Mouse (Mus musculus) hindbrain, embryonic 13.5 days (tissue): Measurements from ENCODE around the gene Nup93. TPM values are rescaled to one million over a fixed set of nuclear protein-coding genes. Genes with fewer than 3 reads are reported as not detected.

Source experiments
- ATAC-seq: fragments of 200-750 bp; cut with Nextera tagmentation; 2 replicates; pipeline ENCODE4 v1.8.0; 2017; ENCODE audit warnings: moderate TSS enrichment; ENCODE audit not compliant: low FRiP score
- H3K27ac ChIP-seq: fragments of 300-500 bp; sonication (generic); 2 replicates; pipeline ENCODE4 v1.5.1; 2015; ENCODE audit warnings: inconsistent platforms, mild to moderate bottlenecking, moderate library complexity
- H3K27me3 ChIP-seq: fragments of 300-500 bp; sonication (generic); 2 replicates; pipeline ENCODE4 v1.6.1; 2015; ENCODE audit warnings: mild to moderate bottlenecking, inconsistent platforms
- H3K36me3 ChIP-seq: fragments of 300-500 bp; sonication (generic); 2 replicates; pipeline ENCODE4 v1.6.1; 2015; ENCODE audit warnings: mild to moderate bottlenecking, inconsistent platforms
- H3K4me1 ChIP-seq: fragments of 300-500 bp; sonication (generic); replicated peaks from 2 replicates; pipeline ENCODE4 v1.6.1; 2015; ENCODE audit warnings: inconsistent platforms
- H3K4me2 ChIP-seq: fragments of 300-500 bp; sonication (generic); 2 replicates; pipeline ENCODE4 v1.6.1; 2015; ENCODE audit warnings: inconsistent platforms, mild to moderate bottlenecking, moderate library complexity
- H3K4me3 ChIP-seq: fragments of 300-500 bp; sonication (generic); 2 replicates; pipeline ENCODE4 v1.5.1; 2015; ENCODE audit warnings: mild to moderate bottlenecking, inconsistent platforms
- H3K9ac ChIP-seq: fragments of 300-500 bp; sonication (generic); 2 replicates; pipeline ENCODE4 v1.6.1; 2015; ENCODE audit warnings: mild to moderate bottlenecking, inconsistent platforms
- H3K9me3 ChIP-seq: fragments of 300-500 bp; sonication (generic); 2 replicates; pipeline ENCODE4 v1.6.1; 2016; ENCODE audit warnings: inconsistent platforms
- WGBS: fragments of 180-500 bp; shearing (Covaris S2); methylation state at CpG from one replicate; pipeline ENCODE4 v1.1.7; 2015; 5-methylcytosine and 5-hydroxymethylcytosine counted together
- polyA plus RNA-seq: library from polyadenylated mRNA; unstranded; fragments of >200 nt; fragmentation: Nextera tagmentation; extraction: Ambion mirVana; gene quantifications from 2 replicates; pipeline ENCODE4 v1.2.1, GENCODE M21; 2015

Gene Nup93
- polyA plus RNA-seq, 1 experiment from 2014 or later: 66.5 TPM

DNA sequence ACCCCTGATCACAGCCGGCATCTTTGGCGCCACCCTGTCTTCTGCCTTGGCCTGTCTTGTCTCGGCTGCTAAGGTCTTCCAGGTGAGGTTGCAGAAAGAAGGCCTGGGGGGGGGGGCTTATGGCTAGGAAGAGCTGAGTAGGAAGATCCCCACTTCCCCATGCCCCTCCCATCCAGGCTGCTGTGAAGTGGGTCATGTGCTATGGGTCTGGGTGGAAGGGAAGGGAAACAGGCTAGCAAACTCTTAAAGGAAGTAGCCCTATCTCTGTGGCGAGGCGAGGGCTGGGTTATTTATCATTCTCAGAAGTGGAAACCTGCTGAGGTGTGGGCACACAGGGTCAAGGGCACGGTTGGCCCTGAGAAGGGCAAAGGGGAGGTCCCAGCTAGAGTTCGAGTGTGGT is 126.4 kb downstream of the Nup93 start:
- 94% methylated on average over 7 of the region's 7 CpGs for WGBS
- H3K27me3 ChIP-seq: no peaks in the 10 kb centered on the region
- no peaks in the 10 kb centered on the region for H3K9me3 ChIP-seq
- no peak overlapping the region for H3K9ac ChIP-seq
- H3K36me3 ChIP-seq: no peaks in the 10 kb centered on the region
- H3K4me2 ChIP-seq: no peak overlapping the region
- H3K4me3 ChIP-seq: no peak overlapping the region
- ATAC-seq: no peak
- no peaks in the 10 kb centered on the region for H3K4me1 ChIP-seq
- H3K27ac ChIP-seq: no peak overlapping the region

DNA sequence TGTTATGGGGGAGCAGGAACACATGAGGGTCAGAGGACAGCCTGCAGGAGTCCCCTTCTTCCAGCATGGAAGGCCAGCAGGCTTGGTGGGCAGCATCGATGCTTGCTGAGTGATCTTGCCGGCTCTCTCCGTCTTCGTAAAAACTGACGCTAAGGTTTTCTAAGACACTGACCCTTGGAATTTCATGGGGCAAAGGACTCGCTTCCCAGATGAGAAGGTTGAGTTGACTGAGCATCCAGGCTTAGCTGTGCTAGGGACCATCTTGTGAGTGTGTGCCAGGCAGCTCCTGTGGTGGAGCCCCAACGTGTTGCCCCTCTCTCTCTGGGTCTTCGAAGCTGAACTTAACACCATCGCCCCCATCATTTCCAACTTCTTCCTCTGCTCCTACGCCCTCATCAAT is 128.3 kb downstream of the Nup93 start:
- no peaks in the 10 kb centered on the region for H3K36me3 ChIP-seq
- H3K4me3 ChIP-seq: no peak overlapping the region
- no peak overlapping the region for H3K4me2 ChIP-seq
- WGBS: 91% methylated on average over 10 of the region's 10 CpGs
- H3K4me1 ChIP-seq: no peaks in the 10 kb centered on the region
- H3K9ac ChIP-seq: no peak overlapping the region
- no peaks in the 10 kb centered on the region for H3K9me3 ChIP-seq
- no peaks in the 10 kb centered on the region for H3K27me3 ChIP-seq
- H3K27ac ChIP-seq: no peak overlapping the region
- ATAC-seq: no peak

DNA sequence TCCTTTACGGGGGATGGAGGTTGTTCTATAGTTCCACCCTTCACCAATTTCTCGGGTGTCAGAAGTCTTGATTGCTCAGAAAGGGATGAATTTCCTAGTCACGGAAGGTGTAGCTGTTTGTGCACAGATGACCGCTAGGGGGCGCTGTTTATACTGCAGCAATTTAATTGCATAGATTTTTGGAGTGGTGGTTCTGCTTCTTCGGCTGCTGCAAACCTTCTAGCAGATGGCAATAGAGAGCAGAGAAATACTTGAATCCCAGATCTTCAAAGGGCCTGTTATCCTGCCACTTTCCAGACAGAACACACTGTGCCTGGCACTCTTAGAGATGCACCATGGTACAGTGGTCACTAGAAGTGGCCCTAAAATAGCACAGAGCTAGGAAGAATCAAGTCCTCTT is 128.9 kb downstream of the Nup93 start:
- no peak overlapping the region for H3K27ac ChIP-seq
- H3K9me3 ChIP-seq: no peaks in the 10 kb centered on the region
- no peak for ATAC-seq
- H3K4me1 ChIP-seq: no peaks in the 10 kb centered on the region
- no peak overlapping the region for H3K4me2 ChIP-seq
- H3K36me3 ChIP-seq: no peaks in the 10 kb centered on the region
- H3K9ac ChIP-seq: no peak overlapping the region
- WGBS: 16% methylated on average over 6 of the region's 6 CpGs
- H3K27me3 ChIP-seq: no peaks in the 10 kb centered on the region
- no peak overlapping the region for H3K4me3 ChIP-seq

DNA sequence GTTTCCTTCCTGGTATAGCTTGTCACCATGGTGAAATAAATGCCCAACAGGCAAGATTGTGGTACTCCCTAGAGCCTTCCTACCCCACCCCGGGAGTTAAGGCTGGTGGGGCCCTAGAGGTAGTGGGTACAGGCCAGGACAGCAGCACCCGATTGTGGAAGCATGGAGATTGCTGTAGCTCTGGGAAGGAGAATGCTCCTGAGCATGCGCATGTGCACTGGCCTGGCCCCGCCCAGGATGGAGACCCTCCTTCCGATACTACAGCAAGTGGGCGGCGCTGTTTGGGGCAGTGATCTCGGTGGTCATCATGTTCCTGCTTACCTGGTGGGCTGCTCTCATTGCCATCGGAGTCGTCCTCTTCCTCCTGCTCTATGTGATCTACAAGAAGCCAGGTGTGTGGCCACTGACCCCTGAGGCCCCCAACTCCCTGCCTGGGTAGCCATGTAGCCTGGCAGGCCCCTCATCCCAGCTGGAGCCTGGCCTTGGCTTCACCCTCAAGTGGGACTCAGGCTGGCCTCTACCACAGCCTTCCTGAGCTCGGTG is 129.5 kb downstream of the Nup93 start:
- Histone ChIP-seq H3K4me2 (no peak overlapping the region), H3K4me1 (no peaks in the 10 kb centered on the region), H3K9me3 (no peaks in the 10 kb centered on the region), H3K36me3 (no peaks in the 10 kb centered on the region), H3K4me3 (no peak overlapping the region), H3K27me3 (no peaks in the 10 kb centered on the region), H3K27ac (no peak overlapping the region), H3K9ac (no peak overlapping the region)
- no peak for ATAC-seq
- 91% methylated on average over 11 of the region's 11 CpGs for WGBS

DNA sequence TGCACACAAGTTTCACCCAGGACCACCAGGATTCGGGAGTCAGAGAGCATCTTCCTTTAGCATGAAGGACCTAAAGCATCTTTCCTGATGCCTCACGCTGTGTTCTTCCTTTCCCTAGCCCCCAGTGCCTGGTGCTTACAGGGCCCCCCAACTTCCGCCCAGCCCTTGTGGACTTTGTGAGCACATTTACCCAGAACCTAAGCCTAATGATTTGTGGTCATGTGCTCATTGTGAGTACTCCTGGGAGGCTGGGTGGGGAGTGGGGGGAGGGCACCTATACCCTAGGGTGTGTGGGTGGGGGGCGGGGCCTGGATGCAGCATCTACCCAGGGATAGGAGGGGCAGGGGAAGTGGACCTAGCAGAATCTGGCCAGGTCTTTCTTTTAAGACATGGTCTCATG is 131.3 kb downstream of the Nup93 start:
- Histone ChIP-seq H3K9ac (no peak overlapping the region), H3K4me1 (no peaks in the 10 kb centered on the region), H3K4me2 (no peak overlapping the region), H3K27ac (no peak overlapping the region), H3K9me3 (no peaks in the 10 kb centered on the region), H3K36me3 (no peaks in the 10 kb centered on the region), H3K27me3 (no peaks in the 10 kb centered on the region), H3K4me3 (no peak overlapping the region)
- 86% methylated on average over 4 of the region's 4 CpGs for WGBS
- ATAC-seq: no peak

DNA sequence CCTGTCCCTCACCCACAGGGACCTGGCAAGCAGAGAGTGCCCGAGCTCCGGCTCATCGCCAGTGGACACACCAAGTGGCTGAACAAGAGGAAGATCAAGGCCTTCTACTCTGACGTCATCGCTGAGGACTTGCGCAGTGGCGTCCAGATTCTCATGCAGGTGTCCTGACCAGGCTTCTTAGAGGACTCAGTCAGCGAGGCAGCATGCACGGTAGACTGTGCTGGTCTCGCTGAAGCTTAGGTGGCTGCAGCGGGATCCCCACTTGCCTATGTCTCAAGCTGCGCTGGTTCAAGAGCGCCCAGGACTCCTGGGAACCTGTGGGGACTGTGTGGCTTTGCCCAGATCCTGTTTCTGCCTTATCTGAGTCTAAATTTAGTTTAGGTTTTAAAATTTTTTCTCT is 131.9 kb downstream of the Nup93 start:
- H3K27ac ChIP-seq: no peak overlapping the region
- no peak overlapping the region for H3K4me3 ChIP-seq
- ATAC-seq: no peak
- H3K9me3 ChIP-seq: no peaks in the 10 kb centered on the region
- no peaks in the 10 kb centered on the region for H3K27me3 ChIP-seq
- H3K36me3 ChIP-seq: no peaks in the 10 kb centered on the region
- H3K4me1 ChIP-seq: no peaks in the 10 kb centered on the region
- no peak overlapping the region for H3K9ac ChIP-seq
- 95% methylated on average over 13 of the region's 13 CpGs for WGBS
- H3K4me2 ChIP-seq: no peak overlapping the region

DNA sequence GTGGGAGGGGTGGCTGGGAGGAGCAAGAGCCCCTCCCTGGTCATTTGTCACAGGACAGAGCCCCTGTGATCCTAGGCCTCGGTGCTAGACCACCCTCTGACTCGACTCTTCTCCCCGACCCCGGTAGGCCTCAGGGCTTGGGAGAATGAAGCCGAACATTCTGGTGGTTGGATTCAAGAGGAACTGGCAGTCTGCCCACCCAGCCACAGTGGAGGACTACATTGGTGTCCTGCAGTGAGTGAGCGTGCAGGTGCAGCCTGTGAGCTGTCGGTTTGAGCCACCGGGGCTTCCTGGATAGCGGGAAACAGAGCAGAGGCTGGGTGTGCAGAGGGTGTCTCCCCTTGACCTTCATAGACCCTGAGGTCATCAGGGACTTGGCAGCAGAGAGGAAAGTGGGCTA is 134.1 kb downstream of the Nup93 start:
- H3K4me1 ChIP-seq: no peaks in the 10 kb centered on the region
- H3K27me3 ChIP-seq: no peaks in the 10 kb centered on the region
- H3K27ac ChIP-seq: no peak overlapping the region
- H3K9ac ChIP-seq: no peak overlapping the region
- ATAC-seq: no peak
- WGBS: 73% methylated on average over 9 of the region's 9 CpGs
- H3K4me2 ChIP-seq: no peak overlapping the region
- peaks cover under 1% of the 10 kb centered on the region; the same call in 1 of the 2 replicates for H3K9me3 ChIP-seq
- H3K4me3 ChIP-seq: no peak overlapping the region
- H3K36me3 ChIP-seq: no peaks in the 10 kb centered on the region

DNA sequence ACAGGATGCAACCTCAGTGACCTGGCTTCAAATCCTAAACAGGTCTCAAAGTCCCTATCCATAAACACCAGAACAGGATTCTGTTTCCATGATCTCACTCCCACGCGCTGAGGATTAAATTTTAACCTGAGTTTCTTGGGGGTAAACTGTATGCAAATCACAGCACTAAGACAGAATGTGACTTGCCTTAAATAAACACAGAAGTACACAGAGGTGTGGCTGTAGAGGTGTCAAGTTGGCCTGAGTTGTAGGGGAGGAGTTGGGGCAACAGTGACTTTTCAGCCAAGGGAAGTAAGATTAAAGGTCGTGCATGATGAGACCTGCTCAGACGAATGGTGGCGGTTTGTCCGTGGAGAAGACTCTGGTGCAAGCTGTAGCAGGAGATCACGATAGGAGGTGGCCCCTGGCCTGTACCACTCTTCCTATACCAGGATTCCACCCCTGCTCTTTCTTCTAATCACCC is 139.7 kb downstream of the Nup93 start:
- H3K27ac ChIP-seq: no peak overlapping the region
- ATAC-seq: no peak
- peaks cover 4% of the 10 kb centered on the region; the same call in 1 of the 2 replicates for H3K9me3 ChIP-seq
- WGBS: 93% methylated on average over 7 of the region's 7 CpGs
- H3K4me1 ChIP-seq: peaks cover 5% of the 10 kb centered on the region; the same call in 1 of the 2 replicates
- H3K9ac ChIP-seq: no peak overlapping the region
- no peaks in the 10 kb centered on the region for H3K36me3 ChIP-seq
- no peaks in the 10 kb centered on the region for H3K27me3 ChIP-seq
- H3K4me3 ChIP-seq: no peak overlapping the region
- no peak overlapping the region for H3K4me2 ChIP-seq

DNA sequence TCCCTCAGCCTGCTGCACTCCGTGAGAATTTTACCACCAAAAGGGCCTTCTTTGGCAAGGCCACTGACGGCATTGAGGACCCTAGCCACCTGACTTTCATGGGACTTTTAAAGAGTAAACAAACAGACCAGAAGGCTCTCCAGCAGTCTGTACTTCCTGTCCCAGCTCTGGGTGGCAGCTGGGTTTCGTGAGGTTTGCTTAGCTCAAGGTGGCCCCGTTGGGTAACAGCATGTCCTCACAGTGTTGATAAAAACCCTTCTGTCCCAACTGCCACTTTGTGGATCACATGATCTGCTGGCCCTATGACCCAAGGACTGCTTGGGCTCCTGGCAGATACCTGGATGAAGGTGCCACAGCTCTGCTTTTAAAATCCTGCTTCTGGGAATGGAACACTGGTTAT is 140.2 kb downstream of the Nup93 start:
- H3K9me3 ChIP-seq: peaks cover 4% of the 10 kb centered on the region; the same call in 1 of the 2 replicates
- WGBS: 80% methylated on average over 4 of the region's 4 CpGs
- no peak overlapping the region for H3K4me3 ChIP-seq
- no peaks in the 10 kb centered on the region for H3K27me3 ChIP-seq
- H3K4me1 ChIP-seq: peaks cover 5% of the 10 kb centered on the region; the same call in 1 of the 2 replicates
- no peak overlapping the region for H3K4me2 ChIP-seq
- H3K36me3 ChIP-seq: no peaks in the 10 kb centered on the region
- ATAC-seq: no peak
- H3K9ac ChIP-seq: no peak overlapping the region
- H3K27ac ChIP-seq: no peak overlapping the region

DNA sequence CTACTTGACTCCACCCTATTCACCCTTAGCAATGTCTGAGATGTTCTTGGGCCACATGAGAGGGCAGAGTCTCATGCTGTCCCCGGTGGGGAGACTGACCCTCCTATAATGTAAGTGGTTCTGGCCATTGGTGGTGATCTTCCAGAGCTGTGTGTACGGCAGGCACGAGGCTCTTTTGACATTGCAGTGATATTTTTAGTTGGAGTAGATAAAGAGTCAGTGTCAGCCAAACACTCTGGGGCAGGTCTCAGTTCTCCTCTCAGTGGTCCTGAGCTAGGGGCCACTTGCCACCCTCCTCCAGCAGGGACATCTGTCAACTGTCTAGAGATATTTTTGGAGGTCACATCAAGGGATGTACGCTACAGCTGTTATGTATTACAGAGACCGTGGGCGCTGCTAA is 142.9 kb downstream of the Nup93 start:
- Histone ChIP-seq H3K9me3 (peaks cover 4% of the 10 kb centered on the region; the same call in 1 of the 2 replicates), H3K4me1 (peaks cover 5% of the 10 kb centered on the region; the same call in 1 of the 2 replicates), H3K27me3 (no peaks in the 10 kb centered on the region), H3K9ac (no peak overlapping the region), H3K36me3 (no peaks in the 10 kb centered on the region), H3K4me3 (no peak overlapping the region), H3K27ac (no peak overlapping the region), H3K4me2 (no peak overlapping the region)
- no peak for ATAC-seq
- 86% methylated on average over 6 of the region's 6 CpGs for WGBS

DNA sequence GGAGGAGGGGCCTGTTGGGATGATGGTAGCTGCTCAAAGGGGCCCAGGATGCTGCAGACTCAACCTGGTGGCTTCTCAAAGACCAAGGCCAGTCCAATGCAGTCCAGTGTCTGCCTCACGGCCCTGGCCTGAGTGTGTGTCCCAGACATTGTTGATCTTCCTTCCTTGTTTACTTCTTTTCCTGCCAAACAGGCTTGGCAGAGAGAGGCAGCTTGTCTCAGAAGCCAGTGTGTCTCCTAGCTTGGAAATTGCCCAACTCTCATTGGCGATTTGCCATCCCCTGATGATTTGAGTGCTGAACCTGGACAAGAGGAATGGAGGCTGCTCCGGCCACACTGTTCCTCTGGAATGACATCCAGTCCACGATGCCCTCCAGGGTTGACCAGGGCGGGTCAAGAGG is 144.2 kb downstream of the Nup93 start:
- Histone ChIP-seq H3K9me3 (peaks cover 2% of the 10 kb centered on the region; the same call in 1 of the 2 replicates), H3K9ac (no peak overlapping the region), H3K36me3 (no peaks in the 10 kb centered on the region), H3K4me1 (peaks cover 5% of the 10 kb centered on the region; the same call in 1 of the 2 replicates), H3K4me2 (no peak overlapping the region), H3K27me3 (no peaks in the 10 kb centered on the region), H3K27ac (no peak overlapping the region), H3K4me3 (no peak overlapping the region)
- ATAC-seq: no peak
- WGBS: 78% methylated on average over 5 of the region's 5 CpGs

DNA sequence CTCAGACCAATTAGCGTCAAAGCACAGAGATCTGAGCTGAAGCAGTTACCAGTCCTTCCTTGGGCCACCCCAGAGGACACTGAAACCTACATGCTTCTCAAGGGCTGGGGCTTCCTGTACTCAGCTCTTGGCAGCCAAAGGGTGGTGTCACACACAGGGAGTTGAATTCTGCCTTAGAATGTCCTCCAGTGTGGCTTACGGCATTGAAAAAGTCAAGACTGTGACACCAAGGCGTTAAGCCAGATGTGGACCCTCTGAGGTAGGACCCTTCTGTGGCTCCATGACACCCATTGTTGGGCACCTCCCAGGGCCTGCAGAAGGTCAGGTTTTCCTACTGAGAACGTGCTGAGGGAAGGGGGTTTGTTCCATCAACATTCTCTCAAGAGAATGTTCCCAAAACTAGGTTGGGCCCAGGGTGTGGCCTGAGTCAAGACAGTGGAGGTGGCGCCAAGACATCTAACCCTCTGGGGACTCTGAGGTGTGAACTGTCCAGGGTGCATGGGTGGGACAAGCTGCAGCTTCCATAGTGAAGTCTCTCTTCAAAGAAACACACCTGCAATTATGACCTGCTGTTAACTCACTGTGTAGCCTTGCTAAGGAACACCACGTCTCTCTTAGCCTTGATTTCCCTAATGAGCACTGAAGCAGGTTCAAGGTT is 147.5 kb downstream of the Nup93 start:
- WGBS: 88% methylated on average over 6 of the region's 6 CpGs
- Histone ChIP-seq H3K9ac (no peak overlapping the region), H3K27me3 (no peaks in the 10 kb centered on the region), H3K4me3 (no peak overlapping the region), H3K36me3 (no peaks in the 10 kb centered on the region), H3K4me2 (no peak overlapping the region), H3K27ac (no peak overlapping the region), H3K9me3 (no peaks in the 10 kb centered on the region), H3K4me1 (peaks cover 5% of the 10 kb centered on the region; the same call in 1 of the 2 replicates)
- no peak for ATAC-seq
